Mouse (Mus musculus) stomach, adult 2 months (tissue): ENCODE results near the gene Fbxl3. TPM values are rescaled to one million over a fixed set of nuclear protein-coding genes. Genes with fewer than 3 reads are reported as not detected.

Experiments
- polyA plus RNA-seq: library from polyadenylated mRNA; depleted of rRNA; stranded (reverse); fragments of >200 nt; gene quantifications from 2 replicates; pipeline ENCODE4 v1.2.3, GENCODE M21; 2012; rRNA removed

The Fbxl3 gene
- 8.9 and 10.2 TPM in 2 replicates for polyA plus RNA-seq

DNA sequence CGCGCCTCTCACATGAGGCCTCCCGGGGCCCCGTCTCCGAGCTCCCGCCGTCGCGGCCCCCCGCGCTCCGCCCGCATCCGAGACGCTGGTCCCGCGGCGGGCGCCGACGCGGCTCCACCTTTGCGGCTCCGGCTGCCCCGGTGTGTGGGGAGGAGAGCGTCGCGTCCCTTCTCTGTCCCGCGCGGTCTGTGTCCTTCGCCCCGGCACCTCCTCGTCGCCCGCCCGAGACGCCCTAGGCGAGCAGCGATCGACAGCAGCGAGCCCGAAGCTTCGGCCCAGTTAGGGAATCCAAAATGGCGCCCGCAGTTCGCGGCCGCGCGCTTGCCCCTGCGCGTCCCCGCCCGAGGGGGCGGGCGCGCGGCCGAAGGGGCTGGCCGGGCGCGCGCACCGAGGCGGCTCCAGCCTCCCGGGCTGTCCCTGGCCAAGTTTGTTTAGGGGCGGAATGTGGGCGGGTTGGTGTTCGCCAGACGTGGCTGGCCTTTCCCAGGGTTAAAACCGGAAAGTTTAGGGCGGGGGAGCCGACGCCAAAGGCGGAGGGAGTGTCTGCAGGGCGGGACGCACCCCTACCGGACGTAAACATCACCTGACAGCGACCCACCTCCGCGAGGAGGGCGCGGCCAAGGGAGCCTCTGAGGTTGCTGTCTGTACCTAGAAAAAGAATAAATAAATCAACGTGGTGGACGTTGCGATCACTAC is at the start of gene Fbxl3:
Fbxl3 (minus strand) TSS at position 329 of the 696 bp plus-strand sequence.

GRCm38 (mm10) chr14:103069864-103070611 is 29.3 kb downstream of the Fbxl3 start, which contains the start of gene Cln5:
TSS of gene Cln5 (plus strand) at chr14:103070216.

GRCm38 (mm10) chr14:103046677-103047076 is 52.7 kb downstream of the Fbxl3 start, which contains the start of gene Acod1:
TSS of gene Acod1 (plus strand) at chr14:103046977.

Other genes with a start within 250 kb of the Fbxl3 start
- 6.7 and 9.8 TPM in 2 replicates for gene Kctd12, start 116.9 kb downstream of the Fbxl3 start, polyA plus RNA-seq
- gene Acod1, start 52.6 kb downstream of the Fbxl3 start, polyA plus RNA-seq = not detected in 2 replicates
- 8.0 and 13.6 TPM in 2 replicates for gene Cln5, start 29.4 kb downstream of the Fbxl3 start, polyA plus RNA-seq
- 3.9 and 5.4 TPM in 2 replicates for gene Mycbp2, start 247.2 kb upstream of the Fbxl3 start, polyA plus RNA-seq